Mouse (Mus musculus): ENCODE measurements around the gene Ccdc194. TPM values are rescaled to one million over a fixed set of nuclear protein-coding genes. Genes with fewer than 3 reads are reported as not detected.

The Ccdc194 gene
- polyA plus RNA-seq, 1 experiment from 2014 or later, result not detected

DNA sequence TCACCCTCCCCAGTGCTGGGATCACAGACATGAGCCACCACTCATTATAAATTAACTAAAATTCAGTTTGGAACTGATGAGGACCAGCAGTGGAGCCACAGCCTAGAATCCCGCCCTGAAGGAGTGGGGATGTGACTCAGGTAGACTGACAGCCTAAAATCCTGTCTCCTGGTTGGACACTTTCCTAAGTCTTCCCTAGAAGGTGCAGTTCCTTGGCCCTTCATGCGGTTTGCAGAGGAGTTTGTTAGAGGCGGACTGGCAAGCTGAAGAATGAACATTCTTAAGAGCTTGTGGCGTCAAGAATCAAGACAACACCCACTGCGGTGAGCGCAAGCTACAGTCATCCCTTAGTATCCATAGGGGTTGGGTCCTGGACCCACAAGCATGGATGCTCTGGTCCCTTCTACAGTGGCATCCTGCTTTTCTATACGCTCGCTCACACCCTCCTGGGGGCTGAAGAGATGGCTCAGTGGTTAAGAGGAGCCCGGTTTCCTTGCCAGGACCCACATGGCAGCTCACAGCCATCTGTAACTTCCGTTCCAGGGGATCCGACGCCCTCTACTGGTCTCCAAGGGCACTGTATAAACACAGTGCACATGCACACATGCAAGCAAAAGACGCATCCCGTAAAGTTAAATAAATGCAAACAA lies 48.2 kb downstream of the Ccdc194 start:
- H3K27me3 ChIP-seq (ENCODE audit: poor library complexity, severe bottlenecking), result peaks cover 42% of the 10 kb centered on the region
- H3K9me3 ChIP-seq, result no peaks in the 10 kb centered on the region
- peaks cover 77% of the 10 kb centered on the region for H3K36me3 ChIP-seq (replicated peaks)
- peaks cover 39% of the 10 kb centered on the region for H3K4me1 ChIP-seq
- peak overlapping the region; percentile 68 for H3K4me3 ChIP-seq
- DNase-seq (ENCODE audit: extremely low spot score, low spot score), result no peak
- H3K27ac ChIP-seq, result peak overlapping the region; percentile 90
- 38% methylated on average over 14 of the region's 14 CpGs for WGBS

DNA sequence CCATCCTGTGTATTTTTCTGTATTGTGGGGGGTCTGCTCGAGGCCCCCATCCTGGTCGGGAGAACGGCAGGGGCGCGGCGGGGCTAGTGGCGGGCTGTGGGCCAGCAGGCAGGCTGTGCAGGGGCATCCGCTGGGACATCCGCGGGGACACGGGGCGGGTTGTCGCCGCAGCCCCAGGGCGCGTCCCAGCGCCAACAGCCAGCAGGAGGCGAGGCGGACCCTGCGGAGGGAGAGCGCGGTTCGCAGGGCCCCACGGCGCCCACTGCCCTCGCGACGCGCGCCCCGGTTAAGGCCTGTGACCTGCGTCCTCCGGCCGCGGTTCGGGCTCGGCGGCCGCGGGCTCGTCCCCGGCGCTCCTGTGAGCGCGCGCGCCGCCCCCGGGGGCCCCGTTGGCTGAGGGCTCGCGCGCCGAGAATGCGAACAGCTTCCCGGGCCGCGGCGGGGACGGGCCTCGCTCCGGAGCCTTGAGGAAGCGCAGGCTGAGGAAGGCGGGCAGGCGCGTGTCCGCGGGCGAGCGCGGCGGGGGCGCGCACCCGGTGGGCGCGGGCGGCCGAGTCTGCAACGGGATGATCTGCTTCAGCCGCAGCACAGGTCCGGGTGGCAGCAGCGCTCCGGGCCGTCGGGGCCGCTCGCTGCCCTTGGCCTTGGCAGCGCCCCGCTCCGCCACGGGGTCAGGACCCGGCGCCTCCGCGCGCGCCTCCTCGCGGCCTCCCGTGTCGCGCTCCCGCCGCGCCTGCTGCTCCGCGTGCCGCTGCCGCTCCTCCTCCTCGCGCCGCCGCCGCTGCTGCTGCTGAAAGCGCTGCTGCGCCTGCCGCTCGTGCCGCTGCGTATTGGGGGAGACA lies 49.2 kb downstream of the Ccdc194 start:
- H3K4me3 ChIP-seq, result peak overlapping the region; percentile 68
- under 1% methylated on average over 115 of the region's 121 CpGs for WGBS
- DNase-seq (ENCODE audit: extremely low spot score, low spot score), result peak; percentile 75
- peak overlapping the region; percentile 90 for H3K27ac ChIP-seq
- H3K27me3 ChIP-seq (ENCODE audit: poor library complexity, severe bottlenecking), result peaks cover 32% of the 10 kb centered on the region
- peaks cover 37% of the 10 kb centered on the region for H3K4me1 ChIP-seq
- H3K9me3 ChIP-seq, result no peaks in the 10 kb centered on the region
- H3K36me3 ChIP-seq (replicated peaks), result peaks cover 77% of the 10 kb centered on the region

DNA sequence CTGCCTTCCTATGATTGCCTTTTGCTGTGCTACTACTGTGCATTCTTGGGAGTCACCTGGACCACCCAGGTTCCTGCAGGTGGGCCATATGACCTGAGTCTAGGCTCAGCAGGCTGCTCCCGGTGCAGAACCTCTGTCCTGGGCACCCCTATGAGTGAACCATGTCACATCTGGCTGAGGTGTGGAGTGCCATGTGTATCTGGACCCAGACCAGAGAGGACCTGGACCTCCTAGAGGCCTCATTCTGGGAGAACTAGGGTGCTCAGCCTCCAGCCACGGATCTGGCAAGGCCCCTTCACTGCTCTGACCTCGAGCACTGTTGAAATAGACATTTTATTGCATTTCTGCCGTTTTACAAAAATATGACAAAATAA lies 49.8 kb downstream of the Ccdc194 start:
- WGBS, result 31% methylated on average over 4 of the region's 4 CpGs
- peak overlapping the region; percentile 90 for H3K27ac ChIP-seq
- no peak for DNase-seq (ENCODE audit: extremely low spot score, low spot score)

DNA sequence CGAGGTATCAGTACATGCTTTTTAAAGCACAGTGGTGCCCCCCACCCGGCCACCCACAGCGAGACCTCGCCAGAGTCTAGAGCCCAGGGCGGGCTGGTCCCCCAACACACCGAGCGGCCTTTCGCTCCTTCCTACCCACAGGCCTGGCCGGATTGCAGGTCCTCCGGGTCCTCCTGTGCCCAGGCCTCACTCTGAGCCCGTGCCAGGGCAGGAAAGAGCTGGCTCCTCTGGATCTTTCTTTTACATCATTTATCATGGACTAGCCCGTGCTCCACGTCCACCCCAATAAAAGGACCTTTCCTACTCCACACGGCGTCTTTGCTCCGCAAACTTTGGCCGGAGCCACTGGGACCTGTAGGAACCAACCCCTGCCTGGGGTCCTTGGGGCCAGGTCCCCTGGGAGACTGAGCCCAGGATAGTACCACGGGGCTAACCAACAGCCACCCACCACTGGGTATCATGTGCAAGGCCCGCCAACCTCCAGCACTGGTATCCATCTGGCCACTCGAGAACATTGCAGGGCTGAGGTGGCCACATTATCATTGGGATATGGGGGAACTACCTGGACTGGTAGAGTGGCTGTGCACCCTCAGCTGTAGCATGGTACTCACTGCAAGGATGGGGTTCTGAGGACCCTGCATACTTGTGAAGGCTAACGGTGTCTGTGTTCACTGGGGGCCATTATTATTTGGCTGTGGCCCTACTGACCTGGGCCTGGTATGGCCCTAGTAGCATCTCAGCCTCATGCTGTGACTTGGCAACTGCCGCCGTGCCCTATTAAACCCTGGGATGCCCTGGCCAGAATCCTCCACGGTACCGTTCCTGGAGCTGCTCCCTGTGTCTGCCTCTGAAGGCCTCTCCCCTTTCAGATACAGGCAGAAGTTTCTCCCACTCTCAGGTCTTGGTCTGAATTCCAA lies 50.5 kb downstream of the Ccdc194 start:
- peaks cover 36% of the 10 kb centered on the region for H3K4me1 ChIP-seq
- peak overlapping the region; percentile 68 for H3K4me3 ChIP-seq
- WGBS, result 91% methylated on average over 25 of the region's 25 CpGs
- no peaks in the 10 kb centered on the region for H3K9me3 ChIP-seq
- no peak for DNase-seq (ENCODE audit: extremely low spot score, low spot score)
- H3K27me3 ChIP-seq (ENCODE audit: poor library complexity, severe bottlenecking), result peaks cover 19% of the 10 kb centered on the region
- H3K27ac ChIP-seq, result no peak overlapping the region
- peaks cover 76% of the 10 kb centered on the region for H3K36me3 ChIP-seq (replicated peaks)

More for the DNA sequence above, 49.8 kb downstream of the Ccdc194 start:
- Histone ChIP-seq H3K4me1 (peaks cover 32% of the 10 kb centered on the region), H3K4me3 (peak overlapping the region; percentile 68), H3K27me3 (ENCODE audit: poor library complexity, severe bottlenecking) (peaks cover 26% of the 10 kb centered on the region), H3K9me3 (no peaks in the 10 kb centered on the region), H3K36me3 (replicated peaks) (peaks cover 77% of the 10 kb centered on the region)

DNA sequence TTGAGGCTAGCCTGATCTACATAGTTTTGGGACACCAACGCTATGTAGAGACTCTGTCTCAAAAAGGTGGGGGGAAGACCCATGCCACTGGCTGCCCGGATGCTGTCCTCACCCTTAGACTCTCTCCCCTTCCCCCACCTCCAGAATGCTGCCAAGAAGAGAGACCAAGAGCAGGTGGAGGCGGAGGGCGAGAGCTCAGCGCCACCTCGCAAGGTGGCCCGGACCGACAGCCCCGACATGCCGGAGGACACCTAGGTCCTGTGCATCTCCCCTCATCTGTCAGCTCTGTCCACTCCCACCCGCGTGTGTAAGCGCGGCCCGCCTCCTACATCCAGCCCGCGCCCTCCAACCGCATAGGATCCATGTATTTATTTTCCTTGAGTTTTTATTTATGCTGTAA lies 51.2 kb downstream of the Ccdc194 start:
- peaks cover 69% of the 10 kb centered on the region for H3K36me3 ChIP-seq (replicated peaks)
- peaks cover 19% of the 10 kb centered on the region for H3K27me3 ChIP-seq (ENCODE audit: poor library complexity, severe bottlenecking)
- no peak overlapping the region for H3K27ac ChIP-seq
- peak overlapping the region; percentile 68; the same call in 1 of the 2 replicates for H3K4me3 ChIP-seq
- DNase-seq (ENCODE audit: extremely low spot score, low spot score), result no peak
- H3K9me3 ChIP-seq, result no peaks in the 10 kb centered on the region
- peaks cover 43% of the 10 kb centered on the region for H3K4me1 ChIP-seq
- WGBS, result 96% methylated on average over 18 of the region's 18 CpGs

DNA sequence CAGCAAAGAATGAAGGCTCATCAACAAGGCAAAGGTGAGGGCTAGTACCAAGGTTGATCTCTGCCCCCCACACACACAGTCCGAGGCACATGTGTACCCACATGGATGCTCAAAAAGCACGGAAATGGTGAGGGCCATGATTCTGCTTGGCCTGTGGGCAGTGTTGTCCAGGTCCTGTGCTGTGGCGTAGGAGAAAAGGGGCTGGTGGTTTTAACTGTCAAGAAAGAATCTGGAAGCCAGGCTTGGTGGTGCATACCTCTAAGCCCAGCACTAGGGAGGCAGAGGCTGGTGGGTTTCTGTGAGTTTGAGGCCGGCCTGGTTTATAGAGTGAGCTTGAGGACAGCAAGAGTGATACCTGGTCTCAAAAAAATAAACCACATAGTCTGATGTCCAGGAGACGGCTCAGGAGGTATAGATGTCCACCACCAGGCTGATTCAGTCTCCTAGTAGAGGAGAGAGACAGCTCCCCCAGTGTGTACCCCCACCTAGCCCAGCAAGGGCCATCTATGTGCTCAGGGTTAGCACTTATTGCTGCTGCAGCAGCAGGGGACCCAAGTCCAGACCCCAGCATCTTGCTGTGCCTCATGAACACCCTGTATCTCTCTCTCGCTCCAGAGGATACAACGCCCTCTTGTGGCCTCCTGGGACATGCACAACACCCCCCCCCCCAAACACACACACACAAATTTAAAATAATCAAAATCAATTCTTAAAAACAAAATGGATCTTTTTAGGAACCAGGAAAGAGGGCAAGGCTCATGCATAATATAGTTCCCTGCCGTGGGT lies 52.7 kb downstream of the Ccdc194 start:
- H3K4me3 ChIP-seq, result no peak overlapping the region
- 89% methylated on average over 8 of the region's 8 CpGs for WGBS
- no peak overlapping the region for H3K27ac ChIP-seq
- peaks cover 46% of the 10 kb centered on the region for H3K4me1 ChIP-seq
- H3K27me3 ChIP-seq (ENCODE audit: poor library complexity, severe bottlenecking), result peaks cover 5% of the 10 kb centered on the region
- peaks cover 56% of the 10 kb centered on the region for H3K36me3 ChIP-seq (replicated peaks)
- no peaks in the 10 kb centered on the region for H3K9me3 ChIP-seq
- no peak for DNase-seq (ENCODE audit: extremely low spot score, low spot score)

DNA sequence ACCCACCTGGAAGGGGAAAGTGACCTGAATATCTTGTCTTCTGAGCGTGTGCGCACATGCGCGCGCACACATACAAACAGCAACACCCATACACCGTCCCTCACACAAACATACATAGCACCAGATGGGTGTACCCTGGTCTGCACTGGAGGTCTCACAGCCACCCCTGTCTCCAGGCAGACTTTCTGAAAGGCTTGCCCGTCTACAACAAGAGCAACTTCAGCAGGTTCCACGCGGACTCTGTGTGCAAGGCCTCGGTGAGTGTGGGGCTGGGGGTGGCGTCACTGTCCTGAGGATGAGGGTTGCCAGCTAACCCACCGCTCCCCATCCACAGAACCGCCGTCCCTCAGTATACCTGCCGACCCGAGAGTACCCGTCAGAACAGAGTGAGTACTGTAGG lies 53.6 kb downstream of the Ccdc194 start:
- no peaks in the 10 kb centered on the region for H3K9me3 ChIP-seq
- no peaks in the 10 kb centered on the region for H3K27me3 ChIP-seq (ENCODE audit: poor library complexity, severe bottlenecking)
- peaks cover 59% of the 10 kb centered on the region for H3K36me3 ChIP-seq (replicated peaks)
- H3K4me3 ChIP-seq, result no peak overlapping the region
- WGBS, result 97% methylated on average over 17 of the region's 17 CpGs
- no peak for DNase-seq (ENCODE audit: extremely low spot score, low spot score)
- H3K27ac ChIP-seq, result no peak overlapping the region
- peaks cover 37% of the 10 kb centered on the region for H3K4me1 ChIP-seq

DNA sequence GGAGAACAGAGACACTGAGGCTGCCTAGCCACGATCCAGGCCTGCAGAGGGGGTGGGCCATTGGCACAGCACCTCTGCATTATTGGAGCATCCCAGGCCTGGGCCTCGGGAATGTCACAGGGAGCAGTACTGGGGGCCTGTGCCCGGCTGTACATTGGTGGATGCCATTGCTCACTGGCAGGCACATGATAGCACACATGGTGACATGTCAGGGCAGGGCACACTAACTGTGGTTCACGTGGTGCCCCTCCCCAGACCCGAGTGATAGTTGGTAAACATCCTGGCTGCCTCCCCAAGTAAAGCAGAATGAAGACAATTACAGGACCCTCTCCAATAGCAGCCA lies 54.6 kb downstream of the Ccdc194 start:
- no peaks in the 10 kb centered on the region for H3K9me3 ChIP-seq
- H3K27me3 ChIP-seq (ENCODE audit: poor library complexity, severe bottlenecking), result no peaks in the 10 kb centered on the region
- H3K4me3 ChIP-seq, result peak overlapping the region; percentile 96; the same call in 1 of the 2 replicates
- WGBS, result 88% methylated on average over 5 of the region's 5 CpGs
- H3K27ac ChIP-seq, result no peak overlapping the region
- DNase-seq (ENCODE audit: extremely low spot score, low spot score), result peak; percentile 13
- peaks cover 67% of the 10 kb centered on the region for H3K36me3 ChIP-seq (replicated peaks)
- peaks cover 29% of the 10 kb centered on the region for H3K4me1 ChIP-seq

DNA sequence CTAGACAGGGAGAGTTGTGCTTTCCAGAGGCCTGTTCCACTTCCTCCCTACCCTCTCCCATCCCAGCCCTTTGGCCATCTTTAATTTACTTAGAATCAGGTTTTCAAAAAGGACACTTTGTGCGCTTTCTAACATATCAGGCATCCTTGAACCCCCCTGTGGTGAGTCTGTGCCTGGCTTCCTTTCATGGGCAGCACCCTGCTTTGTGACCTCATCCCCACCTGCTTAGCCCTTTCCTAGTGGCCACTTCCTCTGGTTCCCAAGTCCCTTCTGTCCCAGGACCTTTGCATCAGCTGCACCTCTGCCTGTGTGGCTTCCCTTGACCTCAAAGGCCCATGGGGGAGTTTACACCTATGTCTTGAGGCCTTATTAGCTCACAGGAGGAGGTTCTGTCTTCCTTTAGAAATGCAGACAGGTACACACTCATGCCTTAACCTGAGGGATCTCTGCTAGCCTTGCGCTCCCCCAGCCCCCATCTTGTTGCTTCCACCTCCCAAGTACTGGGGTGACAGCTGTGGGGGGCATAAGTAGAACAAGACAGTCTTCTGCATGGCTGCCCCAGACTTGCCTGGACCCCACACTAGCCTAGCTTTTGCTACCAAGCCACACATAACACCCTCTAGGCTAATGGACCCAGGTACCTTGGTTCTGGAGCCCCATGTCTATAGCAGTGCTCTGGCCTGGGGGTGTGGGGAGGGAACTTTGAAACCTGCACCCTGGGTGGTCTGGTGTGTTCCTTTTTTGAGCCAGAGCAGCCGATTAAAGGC lies 55.2 kb downstream of the Ccdc194 start:
- peak overlapping the region; percentile 93; the same call in 1 of the 2 replicates for H3K27ac ChIP-seq
- WGBS, result 83% methylated on average over 3 of the region's 3 CpGs
- peaks cover 29% of the 10 kb centered on the region for H3K4me1 ChIP-seq
- peaks cover 64% of the 10 kb centered on the region for H3K36me3 ChIP-seq (replicated peaks)
- no peaks in the 10 kb centered on the region for H3K9me3 ChIP-seq
- DNase-seq (ENCODE audit: extremely low spot score, low spot score), result peak; percentile 13
- no peaks in the 10 kb centered on the region for H3K27me3 ChIP-seq (ENCODE audit: poor library complexity, severe bottlenecking)
- H3K4me3 ChIP-seq, result peak overlapping the region; percentile 96

Data from forebrain, embryonic 10.5 days (tissue).